Mouse (Mus musculus): ENCODE measurements around the gene Runx1. TPM values are rescaled to one million over a fixed set of nuclear protein-coding genes. Genes with fewer than 3 reads are reported as not detected.

The Runx1 gene
- polyA plus RNA-seq, 1 experiment, result 2.2 TPM

GRCm38 (mm10) chr16:92863179-92863578 is 37.2 kb upstream of the Runx1 start:
- Histone ChIP-seq H3K4me3 (ENCODE audit: insufficient read depth, low read depth, low read length) (no peak overlapping the region), H3K36me3 (ENCODE audit: control insufficient read depth, insufficient read depth, low read length) (no peaks in the 10 kb centered on the region), H3K27ac (ENCODE audit: insufficient read depth, low read depth, low read length) (no peak overlapping the region), H3K4me1 (ENCODE audit: control insufficient read depth, insufficient read depth, low read length) (no peaks in the 10 kb centered on the region), H3K27me3 (replicated peaks; ENCODE audit: control insufficient read depth, insufficient read depth, low read length) (no peaks in the 10 kb centered on the region)
- TF ChIP-seq CTCF (conservative IDR thresholded peaks at IDR 0.05; ENCODE audit: insufficient read depth, insufficient read length, low read depth, low read length) (no peak), POLR2A (IDR thresholded peaks at IDR 0.05; ENCODE audit: low read depth, low read length) (no peak)
- DNase-seq, result no peak

GRCm38 (mm10) chr16:92862430-92862829 is 36.5 kb upstream of the Runx1 start:
- Histone ChIP-seq H3K4me3 (ENCODE audit: insufficient read depth, low read depth, low read length) (no peak overlapping the region), H3K36me3 (ENCODE audit: control insufficient read depth, insufficient read depth, low read length) (no peaks in the 10 kb centered on the region), H3K27ac (ENCODE audit: insufficient read depth, low read depth, low read length) (no peak overlapping the region), H3K4me1 (ENCODE audit: control insufficient read depth, insufficient read depth, low read length) (no peaks in the 10 kb centered on the region), H3K27me3 (replicated peaks; ENCODE audit: control insufficient read depth, insufficient read depth, low read length) (no peaks in the 10 kb centered on the region)
- DNase-seq, result no peak
- WGBS, result 79% methylated on average over 4 of the region's 4 CpGs
- TF ChIP-seq CTCF (conservative IDR thresholded peaks at IDR 0.05; ENCODE audit: insufficient read depth, insufficient read length, low read depth, low read length), result no peak
- no peak for TF ChIP-seq POLR2A (IDR thresholded peaks at IDR 0.05; ENCODE audit: low read depth, low read length)

GRCm38 (mm10) chr16:92861571-92861970 is 35.6 kb upstream of the Runx1 start:
- TF ChIP-seq POLR2A (IDR thresholded peaks at IDR 0.05; ENCODE audit: low read depth, low read length), result no peak
- no peak for TF ChIP-seq CTCF (conservative IDR thresholded peaks at IDR 0.05; ENCODE audit: insufficient read depth, insufficient read length, low read depth, low read length)
- Histone ChIP-seq H3K4me1 (ENCODE audit: control insufficient read depth, insufficient read depth, low read length) (no peaks in the 10 kb centered on the region), H3K4me3 (ENCODE audit: insufficient read depth, low read depth, low read length) (no peak overlapping the region), H3K36me3 (ENCODE audit: control insufficient read depth, insufficient read depth, low read length) (no peaks in the 10 kb centered on the region), H3K27me3 (replicated peaks; ENCODE audit: control insufficient read depth, insufficient read depth, low read length) (no peaks in the 10 kb centered on the region), H3K27ac (ENCODE audit: insufficient read depth, low read depth, low read length) (no peak overlapping the region)
- DNase-seq, result no peak
- 74% methylated on average over 2 of the region's 2 CpGs for WGBS

GRCm38 (mm10) chr16:92860649-92861048 is 34.7 kb upstream of the Runx1 start:
- Histone ChIP-seq H3K4me3 (ENCODE audit: insufficient read depth, low read depth, low read length) (no peak overlapping the region), H3K27ac (ENCODE audit: insufficient read depth, low read depth, low read length) (no peak overlapping the region), H3K27me3 (replicated peaks; ENCODE audit: control insufficient read depth, insufficient read depth, low read length) (no peaks in the 10 kb centered on the region), H3K36me3 (ENCODE audit: control insufficient read depth, insufficient read depth, low read length) (no peaks in the 10 kb centered on the region), H3K4me1 (ENCODE audit: control insufficient read depth, insufficient read depth, low read length) (no peaks in the 10 kb centered on the region)
- no peak for TF ChIP-seq CTCF (conservative IDR thresholded peaks at IDR 0.05; ENCODE audit: insufficient read depth, insufficient read length, low read depth, low read length)
- no peak for TF ChIP-seq POLR2A (IDR thresholded peaks at IDR 0.05; ENCODE audit: low read depth, low read length)
- 75% methylated on average over 1 of the region's 1 CpGs for WGBS
- DNase-seq, result no peak

- Histone ChIP-seq H3K27ac (ENCODE audit: insufficient read depth, low read depth, low read length) (no peak overlapping the region), H3K27me3 (replicated peaks; ENCODE audit: control insufficient read depth, insufficient read depth, low read length) (no peaks in the 10 kb centered on the region), H3K4me3 (ENCODE audit: insufficient read depth, low read depth, low read length) (no peak overlapping the region), H3K36me3 (ENCODE audit: control insufficient read depth, insufficient read depth, low read length) (no peaks in the 10 kb centered on the region), H3K4me1 (ENCODE audit: control insufficient read depth, insufficient read depth, low read length) (no peaks in the 10 kb centered on the region)
- TF ChIP-seq POLR2A (IDR thresholded peaks at IDR 0.05; ENCODE audit: low read depth, low read length) (no peak), CTCF (conservative IDR thresholded peaks at IDR 0.05; ENCODE audit: insufficient read depth, insufficient read length, low read depth, low read length) (no peak)
- 77% methylated on average over 3 of the region's 3 CpGs for WGBS
- DNase-seq, result no peak
Observed at GRCm38 (mm10) chr16:92856779-92857178, 30.8 kb upstream of the Runx1 start.

- Histone ChIP-seq H3K27ac (ENCODE audit: insufficient read depth, low read depth, low read length) (no peak overlapping the region), H3K36me3 (ENCODE audit: control insufficient read depth, insufficient read depth, low read length) (no peaks in the 10 kb centered on the region), H3K27me3 (replicated peaks; ENCODE audit: control insufficient read depth, insufficient read depth, low read length) (no peaks in the 10 kb centered on the region), H3K4me1 (ENCODE audit: control insufficient read depth, insufficient read depth, low read length) (no peaks in the 10 kb centered on the region), H3K4me3 (ENCODE audit: insufficient read depth, low read depth, low read length) (no peak overlapping the region)
- TF ChIP-seq POLR2A (IDR thresholded peaks at IDR 0.05; ENCODE audit: low read depth, low read length) (no peak), CTCF (conservative IDR thresholded peaks at IDR 0.05; ENCODE audit: insufficient read depth, insufficient read length, low read depth, low read length) (no peak)
- no peak for DNase-seq
- 88% methylated on average over 6 of the region's 6 CpGs for WGBS
Observed at GRCm38 (mm10) chr16:92852276-92852675, 26.3 kb upstream of the Runx1 start.

DNA sequence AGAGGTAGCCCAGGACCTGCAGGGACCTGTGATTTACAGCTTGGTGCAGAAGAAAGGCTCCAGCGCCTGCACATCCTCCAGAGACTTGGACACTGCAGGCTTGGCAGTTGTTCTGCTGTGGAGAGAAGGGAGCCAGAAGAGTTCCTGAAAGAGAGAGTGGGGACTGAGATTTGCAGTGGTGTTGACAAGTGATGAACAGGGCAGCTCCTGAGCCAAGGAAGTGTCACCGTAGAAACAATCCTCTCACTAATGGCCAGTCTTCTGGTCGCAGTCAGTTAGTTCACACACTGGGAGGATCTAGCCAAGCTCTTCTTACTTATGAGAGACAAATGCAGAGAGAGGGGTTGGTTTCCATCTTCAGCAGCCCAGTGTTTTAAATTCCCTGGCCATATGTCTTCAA is 24.5 kb upstream of the Runx1 start:
- no peak overlapping the region for H3K27ac ChIP-seq (ENCODE audit: insufficient read depth, low read depth, low read length)
- TF ChIP-seq CTCF (conservative IDR thresholded peaks at IDR 0.05; ENCODE audit: insufficient read depth, insufficient read length, low read depth, low read length), result no peak
- TF ChIP-seq POLR2A (IDR thresholded peaks at IDR 0.05; ENCODE audit: low read depth, low read length), result no peak
- DNase-seq, result no peak
- no peaks in the 10 kb centered on the region for H3K36me3 ChIP-seq (ENCODE audit: control insufficient read depth, insufficient read depth, low read length)
- 68% methylated on average over 3 of the region's 3 CpGs for WGBS
- no peaks in the 10 kb centered on the region for H3K4me1 ChIP-seq (ENCODE audit: control insufficient read depth, insufficient read depth, low read length)
- no peak overlapping the region for H3K4me3 ChIP-seq (ENCODE audit: insufficient read depth, low read depth, low read length)
- H3K27me3 ChIP-seq (replicated peaks; ENCODE audit: control insufficient read depth, insufficient read depth, low read length), result no peaks in the 10 kb centered on the region

All from kidney, adult 2 months (tissue).